Mouse (Mus musculus) mouse embryonic stem cell (cell line): ENCODE data around the gene Eif4enif1.

Experiments used
- in situ Hi-C, 2 experiments: fragments of 300-500 bp; cut with MboI; formaldehyde crosslinking; loops; 1 replicate in 1 of 2; 3 replicates in 1 of 2; pipeline ENCODE4 v1.14.3; 2019 to 2020; ENCODE audit warnings: low sequenced_read_pairs in 2 of 2, low pct_unique_long_range_greater_than_20kb in 1 of 2, mixed read lengths in 1 of 2; ENCODE audit not compliant: unreplicated experiment in 1 of 2

The Eif4enif1 gene

DNA sequence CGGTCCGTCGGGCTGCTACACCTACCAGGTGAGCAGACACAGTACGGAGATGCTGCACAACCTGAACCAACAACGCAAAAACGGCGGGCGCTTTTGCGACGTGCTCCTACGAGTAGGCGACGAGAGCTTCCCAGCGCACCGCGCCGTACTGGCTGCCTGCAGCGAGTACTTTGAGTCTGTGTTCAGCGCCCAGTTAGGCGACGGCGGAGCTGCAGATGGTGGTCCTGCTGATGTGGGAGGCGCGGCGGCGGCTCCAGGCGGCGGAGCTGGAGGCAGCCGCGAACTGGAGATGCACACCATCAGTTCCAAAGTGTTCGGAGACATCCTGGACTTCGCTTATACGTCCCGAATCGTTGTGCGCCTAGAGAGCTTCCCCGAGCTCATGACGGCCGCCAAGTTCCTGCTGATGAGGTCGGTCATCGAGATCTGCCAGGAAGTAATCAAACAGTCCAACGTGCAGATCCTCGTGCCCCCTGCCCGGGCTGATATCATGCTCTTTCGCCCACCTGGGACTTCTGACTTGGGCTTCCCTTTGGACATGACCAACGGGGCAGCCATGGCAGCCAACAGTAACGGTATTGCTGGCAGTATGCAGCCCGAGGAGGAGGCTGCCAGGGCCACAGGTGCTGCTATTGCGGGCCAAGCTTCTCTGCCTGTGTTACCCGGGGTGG is 88.6 kb downstream of the Eif4enif1 start:
- in situ Hi-C loops: no loop called here

DNA sequence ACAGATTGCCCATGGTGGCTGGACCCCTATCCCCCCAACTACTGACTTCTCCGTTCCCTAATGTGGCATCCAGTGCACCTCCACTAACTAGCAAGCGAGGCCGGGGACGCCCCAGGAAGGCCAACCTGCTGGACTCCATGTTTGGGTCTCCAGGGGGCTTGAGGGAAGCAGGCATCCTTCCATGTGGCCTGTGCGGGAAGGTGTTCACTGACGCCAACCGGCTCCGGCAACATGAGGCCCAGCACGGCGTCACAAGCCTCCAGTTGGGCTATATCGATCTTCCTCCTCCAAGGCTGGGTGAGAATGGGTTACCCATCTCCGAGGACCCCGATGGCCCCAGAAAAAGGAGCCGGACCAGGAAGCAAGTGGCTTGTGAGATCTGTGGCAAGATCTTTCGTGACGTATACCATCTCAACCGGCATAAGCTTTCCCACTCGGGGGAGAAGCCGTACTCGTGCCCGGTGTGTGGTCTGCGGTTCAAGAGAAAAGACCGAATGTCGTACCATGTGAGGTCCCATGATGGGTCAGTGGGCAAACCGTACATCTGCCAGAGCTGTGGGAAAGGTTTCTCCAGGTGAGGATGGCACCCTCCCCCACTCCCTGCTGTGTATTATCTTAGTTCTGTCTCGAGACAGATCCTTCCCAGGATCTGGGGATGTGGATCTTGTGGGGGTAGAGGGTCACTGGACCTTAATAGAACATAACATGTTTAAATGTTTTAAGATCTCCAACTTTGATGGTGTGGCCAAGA is 89.3 kb downstream of the Eif4enif1 start:
- in situ Hi-C loops: no loop called here

DNA sequence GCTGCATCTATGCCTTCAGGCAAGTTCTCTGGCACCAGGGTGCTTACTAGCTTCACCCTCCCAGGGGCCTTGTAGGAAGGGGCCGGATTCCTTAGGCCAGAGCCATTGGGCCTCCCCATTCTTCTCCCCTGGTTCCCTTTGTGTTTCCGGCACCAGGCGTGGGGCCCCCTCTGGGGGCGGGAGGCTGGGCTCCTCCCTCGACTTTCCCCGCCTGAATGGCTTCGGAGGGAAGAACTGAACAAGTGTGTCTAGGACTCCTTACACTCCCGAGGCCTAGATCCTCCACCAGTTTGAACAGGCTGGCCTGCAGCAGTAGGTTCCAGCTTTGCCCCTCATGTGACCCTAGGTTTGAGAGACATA is 89.8 kb downstream of the Eif4enif1 start:
- in situ Hi-C loops: no loop called here

GRCm38 (mm10) chr11:3292711-3293249 is 90.6 kb downstream of the Eif4enif1 start:
- in situ Hi-C loops: no loop called here

DNA sequence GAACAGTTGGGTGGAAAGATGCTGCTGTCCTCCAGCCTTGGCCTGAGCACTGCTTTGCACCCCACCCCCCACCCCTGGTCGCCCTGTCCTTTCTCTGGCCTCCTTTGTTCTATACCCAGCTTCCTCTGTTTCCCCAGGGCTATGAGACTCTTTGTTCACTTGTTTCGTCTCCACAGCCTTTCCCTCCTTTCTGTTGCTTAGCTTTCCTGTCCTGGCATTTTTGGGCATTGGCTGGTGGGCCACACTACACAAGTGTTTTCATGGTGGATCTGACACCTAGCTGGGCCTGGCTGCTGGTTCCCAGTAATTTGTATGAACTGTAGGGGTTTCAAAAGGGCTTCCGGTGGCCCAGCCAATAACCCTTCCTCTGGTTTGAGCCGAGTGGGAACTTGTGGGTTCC is 91.2 kb downstream of the Eif4enif1 start:
- in situ Hi-C loops: no loop called here
